Mouse (Mus musculus) heart, postnatal 0 days (tissue): ENCODE data around the gene Fah. TPM values are rescaled to one million over a fixed set of nuclear protein-coding genes. Genes with fewer than 3 reads are reported as not detected.

Experiments used
- ATAC-seq: fragments of 200-750 bp; cut with Nextera tagmentation; 2 replicates; pipeline ENCODE4 v1.8.0; 2017; ENCODE audit warnings: low read depth, moderate number of reproducible peaks, moderate library complexity; ENCODE audit not compliant: insufficient read depth
- DNase-seq: peaks from one replicate; pipeline ENCODE4 v3.0.0-alpha.2; 2016; ENCODE audit warnings: low spot score
- H3K27ac ChIP-seq: fragments of 300-500 bp; sonication (generic); 2 replicates; pipeline ENCODE4 v1.5.1; 2014; ENCODE audit warnings: low read depth, mild to moderate bottlenecking
- H3K27me3 ChIP-seq: fragments of 300-500 bp; sonication (generic); 2 replicates; pipeline ENCODE4 v1.6.1; 2014; ENCODE audit warnings: low read length, mixed read lengths; ENCODE audit not compliant: control insufficient read depth, insufficient read depth
- H3K36me3 ChIP-seq: fragments of 300-500 bp; sonication (generic); replicated peaks from 2 replicates; pipeline ENCODE4 v1.6.1; 2014; ENCODE audit warnings: low read length, mixed read lengths; ENCODE audit not compliant: control insufficient read depth, insufficient read depth
- H3K4me1 ChIP-seq: fragments of 300-500 bp; sonication (generic); 2 replicates; pipeline ENCODE4 v1.6.1; 2014; ENCODE audit warnings: antibody characterized with exemption; ENCODE audit not compliant: control insufficient read depth, insufficient read depth
- H3K4me2 ChIP-seq: fragments of 300-500 bp; sonication (generic); 2 replicates; pipeline ENCODE4 v1.6.1; 2014; ENCODE audit warnings: low read depth, mild to moderate bottlenecking, low read length, moderate library complexity
- H3K4me3 ChIP-seq: fragments of 300-500 bp; sonication (generic); 2 replicates; pipeline ENCODE4 v1.5.1; 2014; ENCODE audit warnings: low read depth, low read length
- H3K9ac ChIP-seq: fragments of 300-500 bp; sonication (generic); replicated peaks from 2 replicates; pipeline ENCODE4 v1.6.1; 2014; ENCODE audit warnings: low read depth, low read length, mixed read lengths
- H3K9me3 ChIP-seq: fragments of 300-500 bp; sonication (generic); replicated peaks from 2 replicates; pipeline ENCODE4 v1.6.1; 2016; ENCODE audit warnings: low read length; ENCODE audit not compliant: control insufficient read depth
- CTCF ChIP-seq: IDR thresholded peaks from 2 replicates; pipeline ENCODE4 v1.5.1; 2016; ENCODE audit warnings: antibody characterized with exemption, control low read depth, low read depth
- EP300 ChIP-seq: IDR thresholded peaks from 2 replicates; pipeline ENCODE4 v1.6.1; 2016; ENCODE audit warnings: antibody characterized with exemption, low read depth
- WGBS: fragments of 180-500 bp; shearing (Covaris S2); extraction: QIAGEN DNeasy Blood & Tissue Kit; methylation state at CpG from one replicate; pipeline ENCODE4 v1.1.7; 2014; 5-methylcytosine and 5-hydroxymethylcytosine counted together
- polyA plus RNA-seq: library from polyadenylated mRNA; unstranded; fragments of >200 nt; fragmentation: Nextera tagmentation; extraction: Ambion mirVana; gene quantifications from 2 replicates; pipeline ENCODE4 v1.2.1, GENCODE M21; 2015
- total RNA-seq: library from RNA; depleted of rRNA; stranded (reverse); fragments of >200 nt; gene quantifications from 2 replicates; pipeline ENCODE4 v1.2.3, GENCODE M21; 2014; ENCODE audit warnings: low replicate concordance

Fah gene
- total and polyA plus RNA-seq, 2 experiments from 2014 or later, result 4.0 to 20.2 TPM

DNA sequence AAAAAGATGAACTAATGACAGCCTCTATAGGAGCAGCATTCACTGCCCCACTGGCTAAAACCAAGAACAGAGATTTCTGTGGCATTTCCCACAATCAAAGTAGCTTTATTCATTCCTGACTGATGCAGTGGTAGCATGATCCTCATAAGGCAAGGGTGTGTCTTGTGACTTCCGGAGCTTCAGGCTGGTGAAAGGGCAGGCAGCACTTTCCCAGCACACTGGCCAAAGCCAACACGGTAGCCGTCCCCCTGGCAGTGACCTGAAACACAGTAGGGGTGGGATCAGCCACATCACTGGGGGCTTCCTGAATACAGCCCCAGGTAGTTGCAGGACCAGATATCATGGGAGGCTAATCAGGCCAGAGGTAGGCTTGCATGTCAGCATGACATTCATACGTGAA is 21.4 kb downstream of the Fah start:
- H3K9me3 ChIP-seq, result no peaks in the 10 kb centered on the region
- no peaks in the 10 kb centered on the region for H3K4me1 ChIP-seq
- TF ChIP-seq EP300, result no peak
- TF ChIP-seq CTCF, result no peak
- DNase-seq, result no peak
- no peak overlapping the region for H3K4me3 ChIP-seq
- H3K36me3 ChIP-seq, result no peaks in the 10 kb centered on the region
- no peak overlapping the region for H3K27ac ChIP-seq
- 90% methylated on average over 4 of the region's 4 CpGs for WGBS
- H3K27me3 ChIP-seq, result no peaks in the 10 kb centered on the region
- ATAC-seq, result no peak
- H3K4me2 ChIP-seq, result no peak overlapping the region
- no peak overlapping the region for H3K9ac ChIP-seq

DNA sequence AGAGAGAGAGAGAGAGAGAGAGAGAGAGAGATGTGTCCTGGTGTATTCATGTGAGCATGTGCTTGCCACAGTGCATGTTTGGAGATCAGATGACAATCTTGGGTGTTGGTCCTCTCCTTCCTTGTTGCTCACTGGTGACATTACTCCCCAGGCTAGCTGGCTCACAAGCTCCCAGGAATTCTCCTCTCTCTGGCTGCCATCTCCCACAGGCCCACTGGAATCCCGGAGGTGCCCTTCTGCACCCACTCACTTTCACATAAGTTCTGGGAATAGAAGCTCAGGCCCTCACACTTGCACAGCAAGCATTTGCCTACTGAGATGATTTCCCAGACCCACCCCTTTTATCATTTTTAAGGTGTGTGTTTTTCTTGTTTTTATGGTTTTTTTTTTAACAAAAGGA is 26.8 kb downstream of the Fah start:
- no peak overlapping the region for H3K9ac ChIP-seq
- H3K4me3 ChIP-seq, result no peak overlapping the region
- ATAC-seq (no peak), DNase-seq (no peak)
- H3K27me3 ChIP-seq, result no peaks in the 10 kb centered on the region
- WGBS, result 64% methylated on average over 1 of the region's 1 CpGs
- H3K4me1 ChIP-seq, result no peaks in the 10 kb centered on the region
- H3K27ac ChIP-seq, result no peak overlapping the region
- no peaks in the 10 kb centered on the region for H3K36me3 ChIP-seq
- TF ChIP-seq EP300, result no peak
- no peak for TF ChIP-seq CTCF
- no peak overlapping the region for H3K4me2 ChIP-seq
- no peaks in the 10 kb centered on the region for H3K9me3 ChIP-seq

DNA sequence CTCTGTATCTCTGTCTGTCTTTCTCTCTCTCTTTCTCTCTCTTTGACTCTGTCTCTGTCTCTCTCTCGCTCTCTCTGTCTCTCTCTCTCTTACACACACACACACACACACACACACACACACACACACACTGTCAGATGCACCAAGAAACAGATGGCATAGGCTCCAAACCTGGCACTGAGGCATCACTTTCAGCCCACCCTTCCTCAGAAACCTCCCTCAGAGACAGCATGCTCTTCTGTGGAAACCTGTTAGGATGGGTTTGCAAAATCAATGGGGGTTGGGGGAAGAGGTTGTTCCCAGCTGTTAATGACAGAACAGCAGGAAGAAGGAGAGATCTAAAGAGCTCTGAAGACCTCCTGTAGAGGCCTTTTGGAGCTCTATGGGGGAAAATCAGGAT is 27.7 kb downstream of the Fah start:
- Histone ChIP-seq H3K4me3 (no peak overlapping the region), H3K9me3 (no peaks in the 10 kb centered on the region), H3K27ac (no peak overlapping the region), H3K4me2 (no peak overlapping the region), H3K27me3 (no peaks in the 10 kb centered on the region), H3K4me1 (no peaks in the 10 kb centered on the region), H3K9ac (no peak overlapping the region), H3K36me3 (no peaks in the 10 kb centered on the region)
- no CpG with 5 or more reads among the region's 1 CpGs for WGBS
- DNase-seq (no peak), ATAC-seq (no peak)
- TF ChIP-seq CTCF (no peak), EP300 (no peak)

DNA sequence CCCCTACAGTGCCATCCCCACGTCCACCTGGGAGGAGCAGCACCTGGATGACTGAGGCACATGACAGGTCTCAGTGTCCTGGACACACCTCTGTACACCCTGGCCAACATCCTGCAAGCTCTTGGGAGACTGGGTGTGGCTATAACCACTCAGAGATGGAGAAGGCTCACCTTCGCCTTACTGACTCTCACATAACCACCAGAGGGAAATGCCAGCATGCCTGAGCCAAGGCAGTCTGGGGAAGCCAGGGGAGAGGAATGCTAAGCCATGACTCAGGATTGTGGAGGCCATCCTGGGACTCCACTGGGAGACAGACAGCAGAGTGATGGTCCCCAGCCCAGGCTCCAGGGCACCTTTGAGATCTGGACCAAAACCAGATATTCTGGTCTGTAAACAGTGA is 29.5 kb downstream of the Fah start:
- H3K4me2 ChIP-seq, result no peak overlapping the region
- H3K4me3 ChIP-seq, result no peak overlapping the region
- ATAC-seq, result no peak; the same call in 1 of the 2 replicates
- H3K9me3 ChIP-seq, result no peaks in the 10 kb centered on the region
- DNase-seq, result no peak
- no peaks in the 10 kb centered on the region for H3K27me3 ChIP-seq
- WGBS, result 77% methylated on average over 2 of the region's 2 CpGs
- no peaks in the 10 kb centered on the region for H3K4me1 ChIP-seq
- H3K27ac ChIP-seq, result no peak overlapping the region
- H3K9ac ChIP-seq, result no peak overlapping the region
- TF ChIP-seq EP300 (no peak), CTCF (no peak)
- H3K36me3 ChIP-seq, result no peaks in the 10 kb centered on the region

DNA sequence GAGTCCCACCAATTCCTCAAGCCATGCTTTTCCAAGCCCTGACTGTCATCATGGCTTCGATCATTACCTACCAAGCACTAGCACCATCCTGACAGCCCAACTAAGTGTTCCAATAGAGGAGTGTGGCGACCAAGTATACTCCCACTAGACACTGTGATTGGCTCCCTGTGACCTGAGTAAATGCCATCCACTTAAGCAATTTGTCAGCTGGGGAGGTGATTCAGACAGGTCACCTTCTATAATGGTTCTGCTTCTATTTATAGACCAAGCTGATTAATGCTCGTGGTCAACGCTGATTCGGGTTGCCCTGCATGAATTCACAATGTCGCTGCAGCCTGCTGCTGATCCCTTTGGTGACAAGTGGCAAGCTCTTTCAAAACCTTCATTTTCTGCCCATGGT is 40.3 kb downstream of the Fah start:
- DNase-seq, result peak; percentile 80
- Histone ChIP-seq H3K9me3 (no peaks in the 10 kb centered on the region), H3K27ac (peak overlapping the region; percentile 62), H3K4me2 (no peak overlapping the region), H3K9ac (no peak overlapping the region), H3K4me1 (0 out of 2 replicates have a peak, but pooled peaks cover 4% of the 10 kb centered on the region), H3K4me3 (no peak overlapping the region), H3K27me3 (no peaks in the 10 kb centered on the region), H3K36me3 (no peaks in the 10 kb centered on the region)
- 36% methylated on average over 6 of the region's 6 CpGs for WGBS
- TF ChIP-seq EP300 (no peak), CTCF (no peak)
- peak; percentile 94 for ATAC-seq

DNA sequence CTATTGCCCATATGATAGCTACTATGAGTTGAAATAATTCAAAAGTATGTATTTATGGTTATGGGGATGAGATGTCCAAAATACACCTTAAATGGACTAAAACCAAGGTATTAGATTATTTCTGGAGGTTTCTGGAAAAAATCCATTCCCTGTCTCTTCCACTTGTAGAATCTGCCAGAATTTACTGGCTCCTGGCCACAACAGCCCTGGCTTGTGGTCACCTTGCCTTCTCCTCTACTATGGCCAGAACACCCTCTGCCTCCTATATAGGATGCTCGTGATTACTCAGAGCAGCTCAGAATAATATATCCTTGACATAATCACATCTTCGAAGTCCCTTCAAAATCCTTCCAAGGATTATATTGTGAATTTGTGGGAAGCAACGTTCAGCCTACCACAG is 42.3 kb downstream of the Fah start:
- Histone ChIP-seq H3K27ac (no peak overlapping the region), H3K4me1 (0 out of 2 replicates have a peak, but pooled peaks cover 4% of the 10 kb centered on the region), H3K36me3 (no peaks in the 10 kb centered on the region), H3K4me2 (no peak overlapping the region), H3K9ac (no peak overlapping the region), H3K9me3 (no peaks in the 10 kb centered on the region), H3K4me3 (no peak overlapping the region), H3K27me3 (no peaks in the 10 kb centered on the region)
- TF ChIP-seq EP300, result no peak
- no peak for DNase-seq
- WGBS, result 74% methylated on average over 3 of the region's 3 CpGs
- no peak for ATAC-seq
